Mouse (Mus musculus) cerebellum, postnatal 4 days (tissue): Measurements from ENCODE around the gene Cenpa.
A peak's percentile ranks its signal among the peaks of the same experiment; 100 is the strongest.

Experiments
- DNase-seq, 2 experiments: peaks; one replicate each; pipeline ENCODE4 v3.0.0; 2022; ENCODE audit warnings: low spot score in 2 of 2, mixed read lengths in 1 of 2

Cenpa gene

GRCm38 (mm10) chr5:30666391-30667195, at the start of gene Cenpa:
TSS of gene Cenpa (plus strand) at chr5:30666777.
- peak; percentile 42 to 81 for DNase-seq

DNA sequence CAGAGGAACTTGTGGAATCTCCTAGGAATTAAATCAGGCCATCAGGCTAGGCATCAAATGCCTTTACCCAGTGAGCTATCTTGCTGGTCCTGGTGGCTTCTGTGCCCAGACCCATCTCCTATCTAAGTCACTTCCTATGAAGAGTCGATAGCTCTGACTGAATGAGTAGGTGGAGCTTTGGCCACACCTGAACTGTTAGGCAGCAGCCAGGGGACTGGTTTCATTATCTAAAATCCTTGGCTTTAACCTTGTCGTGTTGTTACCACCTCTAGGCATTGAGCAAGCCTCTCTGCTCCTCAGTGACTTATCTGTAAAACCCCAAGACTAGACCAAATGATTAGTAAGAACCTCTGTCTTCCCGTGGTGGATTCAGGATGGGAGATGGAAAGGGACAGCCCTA, 49.2 kb upstream of the Cenpa start:
- no peak for DNase-seq

DNA sequence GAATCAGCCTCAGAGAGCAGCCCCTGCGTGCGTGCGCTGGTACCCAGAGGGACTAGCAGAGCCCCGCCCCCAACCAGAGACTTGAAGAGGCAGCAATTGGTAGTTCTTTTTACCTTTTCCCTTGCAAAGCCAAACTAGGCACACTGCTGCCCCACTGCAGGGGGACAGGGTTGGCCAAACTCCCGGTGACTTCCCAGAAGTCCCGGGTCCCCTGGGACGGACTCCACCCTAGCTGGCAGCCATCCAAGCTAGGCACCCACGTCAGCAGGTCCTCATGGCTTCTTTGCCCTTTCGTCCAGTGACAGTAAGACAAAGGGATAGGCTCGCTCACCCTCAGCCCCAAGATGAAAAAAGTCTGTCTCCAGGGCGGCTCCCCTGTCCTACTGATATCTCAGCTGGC, 48.7 kb upstream of the Cenpa start:
- DNase-seq = no peak

DNA sequence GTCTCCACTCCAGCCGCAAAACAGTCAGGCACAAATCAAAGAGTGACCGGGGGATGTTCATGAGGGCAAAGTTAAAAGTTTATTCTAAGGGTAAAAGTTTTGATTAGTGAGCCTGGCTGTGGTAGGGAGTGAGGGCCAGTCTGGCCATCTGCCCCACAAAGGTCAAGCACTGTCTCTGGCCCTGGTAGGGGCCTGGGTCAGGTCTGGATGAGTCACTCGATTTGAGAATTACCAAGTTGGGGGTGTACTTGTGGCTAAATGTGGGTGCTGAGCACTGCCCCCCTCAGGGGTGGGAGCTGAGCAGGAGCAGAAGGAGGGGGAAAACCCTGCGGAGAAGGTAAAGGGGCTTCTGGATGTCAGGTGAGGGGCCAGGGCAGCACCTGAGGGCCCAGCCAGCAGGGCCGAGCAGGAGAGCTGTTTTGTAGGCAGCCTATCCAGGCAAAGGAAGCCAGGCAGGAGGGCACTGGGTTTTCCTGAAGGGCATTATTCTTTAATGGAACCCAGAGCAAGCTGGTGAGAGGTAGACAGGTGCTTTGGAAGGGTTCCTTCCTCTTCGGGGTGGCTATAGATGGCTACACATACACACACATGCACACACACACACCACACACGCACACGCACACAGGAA, 48.1 kb upstream of the Cenpa start:
- DNase-seq = no peak

GRCm38 (mm10) chr5:30619211-30619610, 47.4 kb upstream of the Cenpa start:
- DNase-seq = no peak

GRCm38 (mm10) chr5:30620567-30620966, 46.0 kb upstream of the Cenpa start:
- DNase-seq = no peak

DNA sequence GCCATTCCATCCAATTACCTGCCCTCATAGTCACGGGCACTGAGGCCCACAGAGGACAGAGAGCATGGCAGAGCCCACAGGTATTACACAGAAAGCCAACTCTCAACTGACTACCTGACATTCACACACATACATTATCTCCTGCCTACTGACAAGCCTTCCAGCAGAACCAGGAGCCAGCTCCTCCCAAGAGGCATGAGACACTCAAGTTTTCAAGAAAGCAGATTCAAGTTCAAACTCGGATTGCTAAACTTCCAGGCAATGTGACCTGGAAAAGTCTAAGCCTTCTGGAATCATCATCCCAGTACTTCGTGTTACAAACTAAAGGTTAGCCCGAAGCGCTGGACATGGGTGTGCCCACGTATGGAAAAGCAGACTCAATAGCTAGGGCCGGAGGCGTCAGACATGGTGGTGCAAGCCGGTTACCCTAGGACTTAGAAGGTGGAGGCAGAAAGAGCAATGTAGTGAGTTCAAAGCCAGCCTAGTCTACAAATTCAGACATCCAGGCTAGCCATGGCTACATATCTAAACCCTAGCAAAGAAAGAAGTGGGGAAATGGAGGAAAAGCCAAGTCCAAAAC, 45.3 kb upstream of the Cenpa start:
- no peak for DNase-seq

DNA sequence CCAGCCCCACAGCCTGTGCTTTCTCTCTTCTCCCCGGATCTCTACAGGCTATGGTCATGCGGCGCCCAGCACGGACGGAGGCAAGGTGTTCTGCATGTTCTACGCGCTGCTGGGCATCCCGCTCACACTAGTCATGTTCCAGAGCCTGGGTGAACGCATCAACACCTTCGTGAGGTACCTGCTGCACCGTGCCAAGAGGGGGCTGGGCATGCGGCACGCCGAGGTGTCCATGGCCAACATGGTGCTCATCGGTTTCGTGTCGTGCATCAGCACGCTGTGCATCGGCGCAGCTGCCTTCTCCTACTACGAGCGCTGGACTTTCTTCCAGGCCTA, 44.8 kb upstream of the Cenpa start:
- DNase-seq = no peak

- DNase-seq = peak in 1 of 2 experiments; percentile 27
Measured at GRCm38 (mm10) chr5:30622177-30622840, 44.3 kb upstream of the Cenpa start.

DNA sequence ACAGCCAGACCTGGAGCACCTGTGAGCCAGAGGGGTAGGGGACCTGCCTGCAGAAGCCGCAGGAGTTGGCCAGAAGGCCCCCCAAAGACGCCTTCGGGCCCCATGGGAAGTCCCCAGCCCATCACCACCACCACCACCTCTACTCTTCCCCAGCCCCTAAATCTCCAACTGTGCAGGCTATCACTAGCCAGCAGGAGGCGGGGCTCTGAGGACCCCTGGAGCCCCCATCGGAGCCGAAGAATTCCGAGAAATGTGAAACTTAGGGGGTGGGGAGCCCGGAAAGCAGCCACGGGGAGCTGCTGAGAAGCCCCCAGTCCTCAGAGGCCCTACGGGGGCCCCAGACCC, 43.8 kb upstream of the Cenpa start:
- no peak for DNase-seq

- DNase-seq = no peak
Measured at GRCm38 (mm10) chr5:30623380-30623779, 43.2 kb upstream of the Cenpa start.

- no peak for DNase-seq
Measured at GRCm38 (mm10) chr5:30624311-30624710, 42.3 kb upstream of the Cenpa start.

- DNase-seq = no peak
Measured at GRCm38 (mm10) chr5:30624908-30625307, 41.7 kb upstream of the Cenpa start.

GRCm38 (mm10) chr5:30625379-30625778, 41.2 kb upstream of the Cenpa start:
- no peak for DNase-seq

- no peak for DNase-seq
Measured at GRCm38 (mm10) chr5:30626331-30627105, 40.1 kb upstream of the Cenpa start.

- no peak for DNase-seq
Measured at GRCm38 (mm10) chr5:30628511-30628910, 38.1 kb upstream of the Cenpa start.

- no peak for DNase-seq
Measured at GRCm38 (mm10) chr5:30630401-30630800, 36.2 kb upstream of the Cenpa start.

- no peak for DNase-seq
Measured at GRCm38 (mm10) chr5:30632134-30632533, 34.4 kb upstream of the Cenpa start.

DNA sequence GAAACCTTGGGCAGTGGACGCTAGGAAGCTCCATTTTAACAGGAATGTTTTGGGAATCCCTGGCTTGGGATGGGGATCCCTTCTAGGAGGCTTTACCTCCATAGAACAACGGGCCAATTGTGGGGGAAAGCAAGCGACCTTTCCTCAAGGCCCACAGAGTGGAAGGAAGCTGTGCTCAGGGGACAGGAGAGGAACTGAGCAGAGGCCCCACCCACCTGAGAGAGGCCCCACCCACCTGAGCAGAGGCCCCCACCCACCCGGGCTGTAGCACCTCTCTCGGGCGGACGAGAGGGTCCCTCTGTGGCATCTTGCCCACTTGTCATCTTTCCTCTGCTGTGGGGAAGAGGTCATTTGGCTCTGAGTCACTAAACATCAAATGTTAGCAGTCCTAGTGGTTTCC, 29.6 kb upstream of the Cenpa start:
- DNase-seq = no peak

DNA sequence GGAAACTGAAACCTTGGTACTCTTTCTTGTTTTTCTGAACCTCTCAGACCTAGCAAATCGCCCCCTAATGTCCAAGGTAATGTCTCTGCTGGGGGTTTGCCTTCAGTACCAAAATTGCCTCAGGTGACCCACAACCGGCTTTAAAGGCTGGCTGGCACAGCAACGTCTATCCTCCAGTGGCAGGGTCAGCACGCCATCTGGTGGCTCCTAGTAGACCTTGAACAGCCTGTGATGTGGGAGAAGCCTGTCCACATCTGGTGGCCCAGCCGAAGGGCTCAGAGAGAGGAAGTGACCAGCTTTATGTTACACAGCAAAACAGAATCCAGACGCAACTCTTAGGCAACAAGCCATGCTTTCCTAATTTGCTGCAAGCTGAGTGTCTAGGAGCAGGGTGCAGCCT, 28.5 kb upstream of the Cenpa start:
- DNase-seq = peak; percentile 66 to 79

DNA sequence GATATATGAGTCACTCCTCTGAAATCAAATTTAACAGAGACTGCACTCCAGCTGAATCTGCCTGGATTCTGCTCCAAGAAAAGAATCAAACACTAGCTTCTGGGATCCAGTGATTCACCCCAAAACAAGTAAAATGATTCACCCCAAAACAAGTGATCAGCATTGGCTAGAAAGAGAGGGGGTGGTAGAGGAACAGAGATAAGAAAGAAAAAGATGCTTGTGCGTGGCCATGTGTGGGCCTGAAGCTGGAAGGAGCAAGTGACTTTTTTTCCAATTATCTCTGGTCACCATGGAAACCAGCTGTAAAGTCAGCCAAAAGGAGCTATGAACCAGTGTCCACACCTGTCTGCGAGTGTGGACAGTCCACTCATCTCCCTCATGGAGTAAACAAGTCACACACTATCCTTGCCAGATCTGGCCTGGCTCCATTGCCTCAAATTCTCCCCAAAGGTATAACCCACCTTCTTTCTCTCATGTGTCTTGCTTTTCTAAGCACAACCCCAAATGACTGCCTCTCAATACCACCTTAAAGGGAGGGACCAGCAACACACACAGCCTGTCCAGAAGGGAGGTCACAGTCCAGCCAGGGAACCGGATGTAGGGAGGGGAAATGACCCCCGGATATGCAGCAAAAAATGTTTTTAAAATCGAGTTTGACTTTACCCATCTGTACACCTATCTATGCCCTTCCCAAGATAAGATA, 22.9 kb upstream of the Cenpa start:
- no peak for DNase-seq
